Mouse (Mus musculus) megakaryocyte-erythroid progenitor cell, adult 5-6 weeks (primary cell): Measurements from ENCODE around the gene Sema4d. TPM values are rescaled to one million over a fixed set of nuclear protein-coding genes. Genes with fewer than 3 reads are reported as not detected.

Experiments
- ATAC-seq: replicated peaks from 2 replicates; pipeline ENCODE4 v1.8.0; 2016; ENCODE audit warnings: mild to moderate bottlenecking, inconsistent platforms; ENCODE audit not compliant: severe bottlenecking, poor library complexity, low FRiP score, low TSS enrichment
- total RNA-seq, 2 experiments: library from RNA; stranded (forward) in 1 of 2; stranded (reverse) in 1 of 2; fragments of 200-1000, 215-1000 nt in 1 of 2; fragments of >200 nt in 1 of 2; fragmentation: Nextera tagmentation in 1 of 2; gene quantifications; 2 replicates each; pipeline ENCODE4 v1.2.3; 2014 to 2017

The Sema4d gene
- total RNA-seq, 2 experiments from 2014 or later: 18.0 to 38.5 TPM

GRCm38 (mm10) chr13:51783857-51784256 is 9.7 kb downstream of the Sema4d start:
- no peak for ATAC-seq

GRCm38 (mm10) chr13:51780509-51781155 is 12.9 kb downstream of the Sema4d start:
- no peak for ATAC-seq

DNA sequence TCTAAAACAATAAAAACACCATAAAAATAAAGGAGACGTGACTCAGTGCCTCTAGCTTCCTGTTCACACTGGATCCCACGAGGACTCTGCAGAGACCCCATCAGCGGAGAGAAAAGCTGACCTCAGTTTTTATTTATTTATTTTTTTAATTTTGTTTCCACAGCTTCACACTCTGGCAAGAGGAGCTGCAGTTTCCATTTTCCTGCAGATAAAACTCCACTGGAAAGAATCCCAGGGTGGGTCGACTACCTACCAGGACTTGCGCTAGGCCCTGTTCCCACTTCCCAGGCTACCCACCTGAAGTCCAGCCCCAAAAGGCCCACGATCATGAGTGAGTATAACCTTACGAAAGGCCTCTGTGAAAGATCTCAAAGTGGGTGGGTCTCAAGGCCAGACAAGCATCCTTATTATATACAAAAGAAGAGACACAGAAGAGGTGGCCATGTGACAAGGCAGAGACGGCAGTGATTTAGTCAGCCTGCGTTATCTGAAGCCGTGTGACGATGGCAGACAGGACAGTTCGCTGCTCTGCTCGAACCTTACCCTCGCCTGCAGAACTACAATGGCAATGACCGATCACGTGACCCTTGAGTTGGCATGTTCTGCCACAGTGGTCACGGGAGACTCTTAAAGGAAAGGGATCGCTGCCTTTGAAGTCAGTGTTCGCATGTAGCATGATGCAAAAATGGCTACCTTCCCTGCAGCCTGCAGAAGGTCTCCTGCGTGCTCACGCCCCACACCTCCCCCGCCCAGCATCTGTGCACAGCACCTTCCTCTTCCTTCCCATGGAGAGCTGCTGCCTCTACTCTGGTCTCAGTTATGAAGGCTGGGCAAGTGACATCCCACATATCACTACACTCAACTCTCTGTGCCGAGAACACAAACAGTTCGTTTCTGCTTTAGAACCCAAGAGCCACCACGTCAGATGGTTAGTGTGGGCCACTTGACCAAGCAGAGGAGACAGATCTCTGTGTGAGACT is 14.3 kb downstream of the Sema4d start:
- no peak for ATAC-seq

DNA sequence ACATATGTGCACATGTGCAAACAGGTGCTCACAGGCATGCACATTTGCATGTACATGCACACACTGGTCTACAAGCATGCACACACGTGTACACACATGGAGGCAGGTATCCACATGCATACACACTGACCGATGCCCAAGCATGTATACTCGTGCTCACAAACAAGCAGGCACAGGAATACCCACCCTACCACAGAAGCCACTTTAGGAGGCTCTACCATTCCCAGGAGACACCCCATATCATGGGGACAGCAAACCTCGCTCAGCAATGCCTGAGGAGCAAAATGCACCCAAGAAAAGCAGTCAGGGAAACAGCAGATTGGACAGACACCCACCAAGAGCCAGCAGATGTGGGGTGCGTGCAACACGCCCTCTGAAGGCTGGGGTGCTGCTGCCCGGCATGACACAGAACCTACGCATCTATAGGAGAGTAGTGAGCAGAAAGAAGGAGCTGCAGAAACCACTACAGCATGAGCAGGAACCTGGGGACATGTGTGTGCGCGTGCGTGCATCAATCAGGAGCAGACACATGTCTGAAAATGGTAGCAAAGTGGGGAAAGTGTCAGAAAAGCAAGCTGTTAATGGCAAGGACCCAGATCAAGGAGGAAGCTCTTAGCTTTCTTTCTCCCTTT is 15.1 kb downstream of the Sema4d start:
- no peak for ATAC-seq

- ATAC-seq: no peak
These were observed 15.7 kb downstream of the Sema4d start for GRCm38 (mm10) chr13:51777738-51778274.

DNA sequence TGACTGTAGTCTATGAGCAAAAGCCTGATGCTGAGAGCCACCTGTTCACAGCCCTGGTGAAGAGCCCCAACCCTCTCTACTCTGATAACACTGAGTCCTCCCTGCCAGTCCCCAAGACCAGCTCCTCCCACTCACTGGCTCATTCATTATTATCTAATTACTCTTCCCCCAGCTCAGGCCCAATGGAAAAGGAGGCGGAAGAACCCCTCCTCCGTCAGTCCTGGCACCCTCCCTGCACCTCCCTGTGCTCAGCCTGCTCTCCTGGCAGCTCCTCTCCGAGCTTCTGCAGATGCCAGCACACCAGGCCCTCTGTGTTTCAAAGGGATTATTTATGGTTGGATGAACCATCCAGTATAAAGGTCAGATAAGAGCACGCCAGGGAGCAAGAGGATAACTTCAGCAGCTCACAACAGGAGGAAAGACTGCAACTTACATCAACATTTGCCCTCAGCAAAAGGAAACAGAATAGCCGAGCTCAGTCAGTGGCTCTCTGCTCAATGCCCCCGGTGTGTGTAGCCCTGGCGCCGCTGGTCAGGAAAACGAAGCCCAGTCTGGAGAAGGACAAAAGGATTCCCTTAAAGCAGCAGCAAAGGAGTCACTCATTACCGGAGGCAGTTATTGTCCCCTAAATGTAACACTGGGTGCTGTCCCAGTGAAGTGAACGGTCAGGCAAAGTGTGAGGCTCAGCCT is 16.4 kb downstream of the Sema4d start:
- ATAC-seq: peak; percentile 99

DNA sequence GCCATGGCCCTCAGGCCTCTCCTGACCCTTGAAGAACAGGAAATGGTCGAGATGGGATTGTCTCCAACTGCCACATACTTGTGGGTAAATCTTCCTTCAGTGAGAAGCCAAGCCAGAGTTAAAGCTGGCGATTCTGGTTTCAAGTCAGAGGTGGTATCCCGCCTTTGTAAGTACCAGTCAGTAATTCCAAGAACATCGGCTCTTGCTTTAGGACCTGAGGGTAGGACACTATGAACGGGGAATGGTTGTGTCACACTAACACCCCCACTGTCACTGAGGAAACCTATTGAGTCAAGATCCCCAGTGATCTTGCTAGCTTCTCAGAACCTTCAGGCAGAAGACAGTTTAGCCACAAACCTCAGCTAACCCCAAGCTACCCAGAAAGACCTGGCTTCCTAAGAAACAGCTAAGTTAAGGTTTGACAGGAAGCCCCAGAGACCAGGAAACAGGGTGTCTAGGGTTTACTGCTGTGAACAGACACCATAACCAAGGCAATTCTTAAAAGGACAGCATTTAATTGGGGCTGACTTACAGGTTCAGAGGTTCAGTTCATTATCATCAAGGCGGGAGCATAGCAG is 17.3 kb downstream of the Sema4d start:
- no peak for ATAC-seq

DNA sequence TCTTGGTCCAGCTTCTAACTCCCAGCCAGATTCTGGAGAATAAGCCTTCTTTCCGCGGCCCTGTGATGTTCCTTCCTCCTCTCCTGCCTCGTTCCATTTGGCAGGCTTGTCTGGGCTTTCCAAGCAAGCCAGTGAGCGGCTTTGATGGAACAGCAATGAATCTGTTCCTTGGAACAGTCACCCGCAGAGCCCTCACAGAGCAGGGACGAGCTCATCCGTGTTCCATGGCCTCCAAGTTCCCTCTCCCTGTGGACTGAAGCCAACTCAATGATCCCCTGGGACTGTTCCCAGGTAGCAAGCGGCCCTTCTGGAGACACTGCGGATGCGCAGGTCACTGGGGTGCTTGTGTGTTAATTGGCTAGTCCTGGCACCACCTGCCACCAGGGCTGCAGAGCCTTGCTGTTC is 21.7 kb downstream of the Sema4d start:
- no peak for ATAC-seq

DNA sequence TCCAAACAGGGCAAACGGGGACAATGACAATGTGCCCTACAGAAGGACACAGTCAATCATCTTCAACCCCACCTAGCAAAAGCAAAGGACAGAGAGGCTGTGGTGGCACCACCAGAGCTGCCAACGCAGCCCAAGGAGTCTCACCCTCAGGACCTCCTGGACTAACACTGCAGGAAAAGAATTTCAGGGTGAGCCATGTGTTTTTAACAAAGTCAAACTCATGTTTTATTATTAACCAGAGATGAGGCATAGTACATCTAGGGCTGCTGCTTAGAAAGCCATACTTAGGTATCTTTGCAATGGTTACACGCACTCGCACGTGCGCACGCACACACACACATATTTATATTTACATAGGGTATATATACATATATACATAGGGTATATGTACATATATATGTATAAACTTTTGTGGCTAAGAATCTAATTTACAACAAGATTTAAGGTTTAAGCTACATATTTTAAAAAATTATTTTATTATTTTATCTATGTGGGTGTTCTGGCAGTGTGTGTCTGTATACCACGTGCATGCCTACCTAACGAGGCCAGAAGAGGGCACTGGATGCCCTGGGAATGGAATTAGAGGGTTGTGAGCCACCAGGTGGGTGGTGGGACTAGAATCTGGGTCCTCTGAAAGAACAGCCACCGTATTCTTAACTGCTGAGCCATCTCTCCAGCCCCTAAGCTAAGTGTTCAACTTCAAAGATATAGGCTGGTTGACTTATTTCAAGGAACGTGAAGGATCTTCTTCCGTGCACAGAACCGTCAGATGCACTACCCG is 22.7 kb downstream of the Sema4d start:
- ATAC-seq: no peak

DNA sequence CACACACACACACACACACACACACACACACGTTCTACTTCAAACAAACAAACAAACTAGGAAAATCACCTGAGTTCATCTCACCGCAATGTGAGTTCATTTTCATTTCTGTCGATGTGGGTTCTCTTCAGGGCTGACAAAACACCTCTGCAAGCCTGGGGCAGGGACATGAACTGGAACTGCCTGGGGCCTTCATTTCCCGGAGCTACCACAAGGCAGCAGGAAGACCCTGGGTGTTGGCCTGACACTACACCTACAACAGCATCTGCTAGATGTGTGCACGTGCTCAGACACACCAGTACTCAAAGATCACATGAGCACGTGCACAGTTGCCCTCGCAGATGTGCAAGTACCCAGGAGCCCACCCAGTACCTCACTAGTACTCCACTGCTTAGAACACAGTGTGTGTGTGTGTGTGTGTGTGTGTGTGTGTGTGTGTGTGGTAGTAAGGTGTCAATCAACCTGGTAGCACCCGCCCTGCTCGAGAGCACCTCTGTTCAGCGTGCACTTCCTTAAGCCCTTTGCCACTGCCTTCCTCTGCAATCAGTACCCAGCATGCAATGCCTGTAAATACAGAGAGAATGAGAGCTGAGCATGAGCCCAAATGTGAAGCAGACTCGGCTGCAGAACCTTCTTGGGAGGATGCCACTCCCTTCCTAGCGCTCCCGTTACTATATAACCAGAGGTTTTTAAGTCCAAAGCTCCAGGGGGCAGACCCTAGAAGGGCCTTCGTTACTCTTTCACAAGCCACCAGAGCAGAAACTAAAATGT is 25.4 kb downstream of the Sema4d start:
- 0 out of 2 replicates have a peak, but pooled peaks have one; percentile 25 for ATAC-seq

GRCm38 (mm10) chr13:51767513-51767912 is 26.0 kb downstream of the Sema4d start:
- no peak for ATAC-seq

DNA sequence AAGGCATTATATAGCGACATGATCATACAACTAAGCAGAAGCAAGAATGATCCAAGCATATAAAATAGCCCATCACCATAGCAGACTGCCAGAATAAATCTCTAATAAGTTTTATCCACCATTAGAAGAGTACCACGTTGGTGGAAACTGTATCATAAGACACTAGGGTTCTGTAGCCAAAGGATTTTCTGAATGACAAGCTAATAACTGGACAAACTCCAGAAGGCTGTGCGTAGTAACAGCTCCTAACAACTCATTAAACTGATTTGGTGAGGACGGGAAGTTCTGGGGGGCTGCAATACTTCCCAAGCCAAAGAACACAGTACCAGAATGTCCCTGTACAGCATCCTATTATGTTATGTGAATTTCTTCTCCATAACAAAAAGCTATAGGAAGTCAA is 26.8 kb downstream of the Sema4d start:
- ATAC-seq: no peak

DNA sequence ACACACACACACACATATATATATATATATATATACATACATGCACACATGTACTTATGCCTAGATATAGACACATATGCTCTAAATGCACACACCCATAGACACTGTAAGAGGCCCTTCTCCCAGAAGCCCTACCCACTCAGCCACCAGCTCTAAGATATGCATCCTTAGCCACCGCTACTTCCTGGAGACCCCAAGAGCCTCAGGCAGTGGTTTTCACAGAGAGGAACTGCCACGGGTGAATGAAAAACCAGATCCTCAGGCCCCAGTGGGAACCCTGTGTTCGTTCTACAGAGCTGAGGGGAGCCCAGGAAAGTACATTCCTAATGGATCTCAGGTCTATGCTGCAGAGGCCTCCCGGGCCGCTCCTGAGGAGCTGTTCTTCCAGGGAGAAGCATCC is 28.2 kb downstream of the Sema4d start:
- ATAC-seq: no peak

DNA sequence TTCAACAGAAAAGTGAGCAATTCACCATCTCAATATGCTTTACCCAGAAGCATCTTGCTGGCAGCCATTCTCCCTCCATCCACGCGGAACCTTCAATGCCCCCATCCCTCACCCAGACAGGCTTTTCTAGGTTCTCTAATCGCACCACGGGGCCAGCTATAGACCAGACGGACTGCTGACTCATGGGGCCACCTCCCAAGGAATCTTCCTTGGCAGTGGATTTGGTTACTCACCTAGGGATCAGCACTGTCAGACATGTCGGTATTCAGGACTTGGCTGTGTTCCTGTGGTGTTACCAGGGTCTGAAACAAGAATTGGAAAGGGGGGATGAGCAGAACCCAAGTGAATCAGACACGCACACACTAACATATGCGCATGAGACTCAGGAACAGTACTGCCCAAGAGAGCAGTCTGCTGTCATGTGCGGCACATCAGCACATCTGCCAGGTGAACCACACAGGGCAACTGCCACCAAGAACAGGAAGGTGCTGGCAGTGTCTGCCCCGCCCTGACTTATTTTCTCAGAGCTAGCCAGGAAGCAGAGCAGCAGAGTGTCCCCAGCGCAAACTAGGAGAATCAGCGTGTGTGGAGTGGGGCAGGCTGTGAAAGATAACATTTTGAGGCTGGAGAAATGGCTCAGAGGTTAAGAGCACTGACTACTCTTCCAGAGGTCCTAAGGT is 30.4 kb downstream of the Sema4d start:
- ATAC-seq: peak; percentile 77

DNA sequence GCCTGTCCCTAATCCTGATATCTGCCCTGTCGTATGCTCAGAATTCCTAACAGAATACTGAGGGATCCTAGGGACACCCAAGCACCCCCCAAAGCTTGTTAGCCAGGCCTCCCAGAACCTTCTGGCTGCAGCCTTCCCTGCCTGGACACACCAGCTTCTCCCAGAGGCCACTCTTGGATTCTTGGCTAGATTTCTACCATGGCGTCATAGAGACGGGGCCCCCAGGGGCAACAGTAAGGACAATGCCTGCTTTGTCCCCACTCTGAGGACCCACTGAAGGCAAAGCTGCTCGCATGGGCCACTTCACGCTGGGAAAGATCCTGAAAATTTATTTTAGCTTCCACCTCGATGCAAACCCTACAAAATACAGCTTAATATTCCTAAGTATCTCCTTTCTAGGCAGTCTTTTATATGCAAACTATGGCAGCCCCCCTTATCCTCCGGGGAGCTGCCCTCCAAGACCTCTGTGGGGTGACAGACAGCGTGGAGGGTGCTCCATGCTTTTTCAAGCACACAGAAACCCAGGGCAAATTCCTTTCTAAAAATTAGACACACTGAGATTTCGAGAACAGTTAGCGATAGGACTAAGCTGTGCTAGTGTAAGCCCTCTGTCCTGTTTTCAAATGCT is 32.2 kb downstream of the Sema4d start:
- no peak for ATAC-seq

DNA sequence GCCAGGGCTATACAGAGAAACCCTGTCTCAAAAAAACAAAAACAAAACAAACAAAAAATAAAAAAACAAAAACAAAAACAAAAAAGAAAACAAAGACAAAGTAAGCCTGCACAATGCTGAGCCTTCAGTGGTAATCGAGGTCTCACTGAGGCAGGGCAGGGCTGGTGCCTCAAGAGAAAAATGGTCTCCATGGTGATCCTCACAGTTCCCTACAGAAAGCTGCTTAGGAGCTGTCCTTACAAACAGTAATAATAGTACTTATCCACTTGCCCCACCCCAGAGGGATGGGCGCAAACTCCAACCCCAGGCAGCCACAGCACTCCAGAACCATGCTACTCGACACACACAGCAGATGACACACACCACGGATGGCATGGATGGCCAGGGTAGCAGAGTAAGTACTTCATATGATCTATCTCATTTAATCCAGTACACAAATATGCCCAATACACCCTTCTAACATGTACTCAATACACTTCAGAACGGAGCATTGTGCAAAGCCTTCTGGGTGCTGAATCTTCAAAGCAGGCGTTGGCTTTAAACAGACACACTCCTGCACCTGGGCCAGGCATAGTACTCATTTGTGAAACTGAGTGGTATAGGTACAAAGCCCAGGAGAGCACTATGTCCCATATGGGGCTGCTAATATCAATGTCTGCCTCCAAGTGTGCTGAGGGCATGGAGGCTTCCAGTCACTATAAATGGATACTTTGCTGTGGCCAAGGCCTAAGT is 34.1 kb downstream of the Sema4d start:
- ATAC-seq: no peak
